ENCODE assay signal across 8 mouse cellular contexts in the genomic region with DNA sequence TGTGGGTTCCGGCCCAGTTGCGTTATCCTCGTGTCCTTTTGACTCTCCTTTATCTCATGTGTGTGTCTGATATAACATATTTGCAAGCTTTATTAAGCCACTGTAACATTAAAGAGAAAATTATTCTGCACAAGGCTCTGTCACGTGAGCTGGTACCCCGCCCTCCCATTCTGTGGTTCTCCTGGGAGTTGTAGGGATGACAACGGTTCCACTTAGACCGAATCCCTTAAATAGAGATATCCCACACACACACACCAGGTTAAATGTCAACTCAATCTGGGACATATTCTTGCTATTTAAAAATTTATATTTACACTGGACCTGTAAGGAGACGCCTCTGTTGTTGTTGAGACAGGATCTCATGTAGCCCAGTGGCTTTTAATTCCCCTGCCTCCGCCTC. TPM values are rescaled to one million over a fixed set of nuclear protein-coding genes. Genes with fewer than 3 reads are reported as not detected.
A peak's percentile ranks its signal among the peaks of the same experiment; 100 is the strongest.
DNase-seq lines count a peak whose midpoint lies in the region; ATAC-seq and TF ChIP-seq lines count a peak whose summit lies in the region.

No protein-coding gene starts in this region.

- no peak for TF ChIP-seq POLR2A in cortical plate, adult 2 months (IDR thresholded peaks at IDR 0.05; ENCODE audit: extremely low read depth, insufficient read depth, low read length)

- DNase-seq in heart, postnatal 4 days: no peak
- DNase-seq in midbrain, embryonic 14.5 days: peak; percentile 76
- DNase-seq in urinary bladder, postnatal 4 days (ENCODE audit: low spot score in 2 of 2): no peak
- DNase-seq in thymus, postnatal 0 days (ENCODE audit: low spot score): no peak

- H3ac ChIP-seq in C2C12 (ENCODE audit: control insufficient read depth, insufficient read length, low read depth): no peak overlapping the region

- 5% methylated on average over 9 of the region's 9 CpGs for WGBS in heart, embryonic 13.5 days
- WGBS in hindbrain, embryonic 15.5 days: 3% methylated on average over 9 of the region's 9 CpGs
- WGBS in midbrain, embryonic 14.5 days: 5% methylated on average over 9 of the region's 9 CpGs

- H3K27ac ChIP-seq in heart, embryonic 13.5 days (replicated peaks): no peak overlapping the region
- H3K27ac ChIP-seq in cortical plate, adult 2 months (ENCODE audit: insufficient read depth, low read length): no peak overlapping the region
- H3K27ac ChIP-seq in hindbrain, embryonic 15.5 days (replicated peaks): peak overlapping the region; percentile 74
- no peak overlapping the region for H3K27ac ChIP-seq in midbrain, embryonic 14.5 days (replicated peaks; ENCODE audit: low read depth, low read length)

- no peaks in the 10 kb centered on the region for H3K36me3 ChIP-seq in heart, embryonic 13.5 days
- no peaks in the 10 kb centered on the region for H3K36me3 ChIP-seq in C2C12 (ENCODE audit: control insufficient read depth, insufficient read depth)
- H3K36me3 ChIP-seq in hindbrain, embryonic 15.5 days: no peaks in the 10 kb centered on the region
- H3K36me3 ChIP-seq in midbrain, embryonic 14.5 days (ENCODE audit: control insufficient read depth, insufficient read depth, low read length): peaks cover 2% of the 10 kb centered on the region; the same call in 1 of the 2 replicates

- H3K79me2 ChIP-seq in C2C12 (ENCODE audit: control insufficient read depth, insufficient read depth): no peaks in the 10 kb centered on the region

- H3K4me1 ChIP-seq in heart, embryonic 13.5 days: peaks cover 24% of the 10 kb centered on the region
- no peaks in the 10 kb centered on the region for H3K4me1 ChIP-seq in cortical plate, adult 2 months (ENCODE audit: control insufficient read depth, insufficient read depth, low read length)
- peaks cover 11% of the 10 kb centered on the region for H3K4me1 ChIP-seq in hindbrain, embryonic 15.5 days (replicated peaks)
- no peaks in the 10 kb centered on the region for H3K4me1 ChIP-seq in midbrain, embryonic 14.5 days (ENCODE audit: control insufficient read depth, insufficient read depth, low read length)

- H3K27me3 ChIP-seq in heart, embryonic 13.5 days (replicated peaks): no peaks in the 10 kb centered on the region
- H3K27me3 ChIP-seq in C2C12 (ENCODE audit: control insufficient read depth, insufficient read depth, insufficient read length): no peaks in the 10 kb centered on the region
- H3K27me3 ChIP-seq in hindbrain, embryonic 15.5 days: no peaks in the 10 kb centered on the region
- no peaks in the 10 kb centered on the region for H3K27me3 ChIP-seq in midbrain, embryonic 14.5 days (ENCODE audit: control insufficient read depth, insufficient read depth, low read length)

- ATAC-seq in heart, embryonic 13.5 days (ENCODE audit: extremely low read depth, insufficient number of reproducible peaks, low FRiP score, low TSS enrichment): no peak
- ATAC-seq in hindbrain, embryonic 15.5 days (ENCODE audit: low FRiP score, low read depth): no peak
- no peak for ATAC-seq in midbrain, embryonic 14.5 days (ENCODE audit: low FRiP score, low TSS enrichment)

- no peak for TF ChIP-seq CTCF in C2C12 (IDR thresholded peaks at IDR 0.05; ENCODE audit: control insufficient read depth, insufficient read depth, insufficient read length)
- no peak for TF ChIP-seq CTCF in cortical plate, adult 2 months (IDR thresholded peaks at IDR 0.05; ENCODE audit: extremely low read depth, insufficient read depth, low read length)

- peak overlapping the region; percentile 73 for H3K4me3 ChIP-seq in heart, embryonic 13.5 days
- peak overlapping the region; percentile 21 for H3K4me3 ChIP-seq in C2C12 (ENCODE audit: insufficient read depth, poor library complexity, severe bottlenecking)
- peak overlapping the region; percentile 92 for H3K4me3 ChIP-seq in cortical plate, adult 2 months (ENCODE audit: insufficient read depth, low read length)
- peak overlapping the region; percentile 70 for H3K4me3 ChIP-seq in hindbrain, embryonic 15.5 days
- H3K4me3 ChIP-seq in midbrain, embryonic 14.5 days (replicated peaks; ENCODE audit: low read depth, low read length): peak overlapping the region; percentile 51

- H3K9ac ChIP-seq in heart, embryonic 13.5 days: peak overlapping the region; percentile 84
- H3K9ac ChIP-seq in hindbrain, embryonic 15.5 days: peak overlapping the region; percentile 51
- H3K9ac ChIP-seq in midbrain, embryonic 14.5 days (replicated peaks; ENCODE audit: low read length): 0 out of 2 replicates have a peak overlapping the region, but pooled peaks have one; percentile 6

- H3K79me3 ChIP-seq in C2C12 (ENCODE audit: low read depth): no peaks in the 10 kb centered on the region

- no peaks in the 10 kb centered on the region for H3K9me3 ChIP-seq in heart, embryonic 13.5 days
- no peaks in the 10 kb centered on the region for H3K9me3 ChIP-seq in hindbrain, embryonic 15.5 days
- no peaks in the 10 kb centered on the region for H3K9me3 ChIP-seq in midbrain, embryonic 14.5 days (ENCODE audit: control insufficient read depth, low read length)

- H3K4me2 ChIP-seq in heart, embryonic 13.5 days: peak overlapping the region; percentile 72
- peak overlapping the region; percentile 80 for H3K4me2 ChIP-seq in hindbrain, embryonic 15.5 days
- peak overlapping the region; percentile 68 for H3K4me2 ChIP-seq in midbrain, embryonic 14.5 days (ENCODE audit: low read length)

TF ChIP-seq in C2C12, 6 proteins besides CTCF, POLR2A, EP300 and RAD21:
- TF ChIP-seq USF1 (IDR thresholded peaks at IDR 0.05; ENCODE audit: low read depth): peak; percentile 89
- TF ChIP-seq MYOD1 (IDR thresholded peaks at IDR 0.05; ENCODE audit: control insufficient read depth, insufficient read length, low read depth): no peak

RNA-seq across cellular contexts. Expression of a gene that starts 14.6 kb away (rescaled TPM):
- polyA plus RNA-seq in heart, embryonic 13.5 days (2015; fragmentation: Nextera tagmentation; extraction: Ambion mirVana): 12.7 and 13.3 TPM in 2 replicates
- total RNA-seq in heart, postnatal 4 days (2021): 1 to 10 TPM; 5.8 to 6.3 TPM
- polyA plus RNA-seq in C2C12 (2012; fragmentation: generic; extraction: Trizol): 13.0 TPM
- polyA plus RNA-seq in cortical plate, adult 2 months (2012; rRNA removed): 7.9 and 8.7 TPM in 2 replicates
- 17.3 and 19.8 TPM in 2 replicates for polyA plus RNA-seq in hindbrain, embryonic 15.5 days (2015; fragmentation: Nextera tagmentation; extraction: Ambion mirVana)
- 16.8 and 19.1 TPM in 2 replicates for polyA plus RNA-seq in midbrain, embryonic 14.5 days (2014; fragmentation: Nextera tagmentation; extraction: Ambion mirVana)
- 14.6 and 14.9 TPM in 2 replicates for polyA plus RNA-seq in thymus, postnatal 0 days (2015; fragmentation: Nextera tagmentation; extraction: Ambion mirVana)

RNA-seq across cellular contexts. Expression of a gene that starts 49.8 kb away (rescaled TPM):
- 9.2 and 9.3 TPM in 2 replicates for polyA plus RNA-seq in heart, embryonic 13.5 days (2015; fragmentation: Nextera tagmentation; extraction: Ambion mirVana)
- 10 to 100 TPM in 1 of 2 experiments, 1 to 10 TPM in 1; 9.3 to 10.3 TPM for total RNA-seq in heart, postnatal 4 days (2021)
- 5.2 TPM for polyA plus RNA-seq in C2C12 (2012; fragmentation: generic; extraction: Trizol)
- 27.2 and 28.5 TPM in 2 replicates for polyA plus RNA-seq in cortical plate, adult 2 months (2012; rRNA removed)
- 24.3 and 29.3 TPM in 2 replicates for polyA plus RNA-seq in hindbrain, embryonic 15.5 days (2015; fragmentation: Nextera tagmentation; extraction: Ambion mirVana)
- 24.8 and 31.4 TPM in 2 replicates for polyA plus RNA-seq in midbrain, embryonic 14.5 days (2014; fragmentation: Nextera tagmentation; extraction: Ambion mirVana)
- 1.5 and 1.7 TPM in 2 replicates for polyA plus RNA-seq in thymus, postnatal 0 days (2015; fragmentation: Nextera tagmentation; extraction: Ambion mirVana)

RNA-seq across cellular contexts. Expression of a gene that starts 51.2 kb away (rescaled TPM):
- polyA plus RNA-seq in heart, embryonic 13.5 days (2015; fragmentation: Nextera tagmentation; extraction: Ambion mirVana): not detected in 2 replicates
- not detected for total RNA-seq in heart, postnatal 4 days (2021)
- polyA plus RNA-seq in C2C12 (2012; fragmentation: generic; extraction: Trizol): 0.09 TPM
- polyA plus RNA-seq in cortical plate, adult 2 months (2012; rRNA removed): 0.13 TPM in 1 of 2 replicates, not detected in the other
- 0.05 and 0.25 TPM in 2 replicates for polyA plus RNA-seq in hindbrain, embryonic 15.5 days (2015; fragmentation: Nextera tagmentation; extraction: Ambion mirVana)
- not detected in 2 replicates for polyA plus RNA-seq in midbrain, embryonic 14.5 days (2014; fragmentation: Nextera tagmentation; extraction: Ambion mirVana)
- 0.05 and 0.08 TPM in 2 replicates for polyA plus RNA-seq in thymus, postnatal 0 days (2015; fragmentation: Nextera tagmentation; extraction: Ambion mirVana)

Comparison
In these comparisons a context has a peak if more than half of its experiments do, and no peak if none do; other contexts are left out.
1. H3K4me3 ChIP-seq: peak in every context shown above with its lines; median percentile 92 in cortical plate, adult 2 months; 73 in heart, embryonic 13.5 days; 70 in hindbrain, embryonic 15.5 days; 51 in midbrain, embryonic 14.5 days; 21 in C2C12.
2. H3K9ac ChIP-seq: peak in every context shown above with its lines; median percentile 84 in heart, embryonic 13.5 days; 51 in hindbrain, embryonic 15.5 days; 6 in midbrain, embryonic 14.5 days.